Mouse (Mus musculus): ENCODE measurements around the gene Tmem198. TPM values are rescaled to one million over a fixed set of nuclear protein-coding genes. Genes with fewer than 3 reads are reported as not detected.

Tmem198 gene
- polyA plus RNA-seq, 1 experiment from 2014 or later: 0.79 TPM

DNA sequence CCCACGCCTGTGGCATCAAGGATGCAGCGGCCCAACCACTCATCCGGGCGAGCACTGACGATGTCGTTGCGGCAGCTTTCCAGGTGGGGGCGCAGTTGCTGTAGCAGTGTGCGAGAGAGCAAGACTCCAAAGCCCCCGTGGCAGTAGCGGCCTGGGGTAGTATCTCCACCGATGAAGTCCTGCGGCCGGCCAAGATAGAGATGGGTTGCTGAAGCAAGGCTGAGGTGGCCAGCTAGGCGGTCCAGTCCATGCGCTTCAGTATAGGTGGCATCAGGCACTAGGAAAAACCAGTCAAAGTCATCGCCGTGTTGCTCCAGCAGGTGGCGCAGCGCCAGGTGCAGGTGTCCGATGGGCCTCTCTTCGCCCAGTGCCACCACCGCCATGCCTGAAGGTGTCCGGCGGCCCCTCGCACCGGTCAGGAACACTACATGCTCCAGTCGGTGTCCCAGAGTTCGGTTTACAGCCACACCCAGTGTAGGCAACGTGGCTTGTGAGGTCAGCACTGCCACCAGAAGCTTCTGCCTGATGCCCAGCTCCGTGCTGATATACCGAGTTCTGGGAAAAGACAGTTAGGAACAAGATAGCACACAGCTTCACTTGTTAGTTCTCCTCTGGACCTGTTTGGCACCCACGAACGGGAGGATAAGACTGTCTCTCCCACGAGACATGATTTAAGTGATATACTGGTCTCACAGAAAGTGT, 1.9 kb upstream of the Tmem198 start:
- no peak overlapping the region for H3K9ac ChIP-seq
- H3K9me3 ChIP-seq: no peaks in the 10 kb centered on the region
- no peak overlapping the region for H3K27ac ChIP-seq
- peak overlapping the region; percentile 81 for H3K4me2 ChIP-seq
- peaks cover 44% of the 10 kb centered on the region for H3K4me1 ChIP-seq
- WGBS: 14% methylated on average over 35 of the region's 35 CpGs
- peak overlapping the region; percentile 86 for H3K4me3 ChIP-seq
- no peak for ATAC-seq (ENCODE audit: insufficient number of reproducible peaks, low FRiP score, low TSS enrichment, low read depth)
- peaks cover 40% of the 10 kb centered on the region for H3K36me3 ChIP-seq
- peaks cover 30% of the 10 kb centered on the region for H3K27me3 ChIP-seq

DNA sequence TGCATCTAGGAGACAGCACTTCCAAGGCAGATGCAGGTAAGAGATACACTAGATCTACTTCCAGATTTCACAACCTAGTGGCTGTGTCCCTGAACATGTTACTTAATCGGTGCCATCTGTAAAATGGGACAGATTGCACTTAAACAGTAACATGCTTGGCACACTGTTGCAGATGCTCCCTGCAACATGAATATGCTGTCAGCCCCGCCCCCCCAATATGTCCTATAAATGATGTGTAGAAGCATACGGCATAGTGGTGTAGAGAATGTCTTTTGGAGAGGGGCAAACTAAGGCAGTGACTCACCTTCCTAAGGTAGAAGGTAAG, 1.4 kb upstream of the Tmem198 start:
- Histone ChIP-seq H3K27ac (no peak overlapping the region), H3K36me3 (peaks cover 35% of the 10 kb centered on the region), H3K4me1 (peaks cover 44% of the 10 kb centered on the region), H3K4me2 (peak overlapping the region; percentile 81), H3K27me3 (peaks cover 34% of the 10 kb centered on the region), H3K9me3 (no peaks in the 10 kb centered on the region), H3K9ac (no peak overlapping the region), H3K4me3 (peak overlapping the region; percentile 86)
- no peak for ATAC-seq (ENCODE audit: insufficient number of reproducible peaks, low FRiP score, low TSS enrichment, low read depth)
- 37% methylated on average over 3 of the region's 3 CpGs for WGBS

DNA sequence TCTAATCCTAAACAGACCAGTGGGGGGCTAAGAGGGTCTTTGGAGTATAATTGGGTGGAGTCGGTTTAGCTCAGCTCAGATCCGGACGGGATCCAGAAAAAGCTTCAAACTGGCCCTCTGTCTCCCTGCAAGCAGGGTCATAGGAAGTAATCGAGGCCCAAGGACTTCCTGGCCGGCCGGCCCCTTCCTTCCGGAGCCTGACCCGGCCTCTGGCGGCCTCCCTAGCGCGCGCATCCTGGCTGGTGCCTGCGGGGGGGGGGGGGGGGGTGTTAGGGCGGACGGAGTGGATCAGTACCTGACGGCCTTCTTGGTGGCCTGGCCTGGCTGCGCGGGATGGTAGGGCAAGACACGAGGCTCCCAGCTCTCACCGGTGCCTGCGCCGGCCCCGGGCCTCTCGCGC, 835 bp upstream of the Tmem198 start:
- H3K27me3 ChIP-seq: peaks cover 39% of the 10 kb centered on the region
- no peak; the same call in 1 of the 2 replicates for ATAC-seq (ENCODE audit: insufficient number of reproducible peaks, low FRiP score, low TSS enrichment, low read depth)
- H3K4me3 ChIP-seq: peak overlapping the region; percentile 86
- peak overlapping the region; percentile 60 for H3K9ac ChIP-seq
- peak overlapping the region; percentile 83 for H3K27ac ChIP-seq
- H3K4me2 ChIP-seq: peak overlapping the region; percentile 81
- H3K9me3 ChIP-seq: no peaks in the 10 kb centered on the region
- WGBS: 0% methylated on average over 23 of the region's 25 CpGs
- peaks cover 29% of the 10 kb centered on the region for H3K36me3 ChIP-seq
- H3K4me1 ChIP-seq: peaks cover 42% of the 10 kb centered on the region

DNA sequence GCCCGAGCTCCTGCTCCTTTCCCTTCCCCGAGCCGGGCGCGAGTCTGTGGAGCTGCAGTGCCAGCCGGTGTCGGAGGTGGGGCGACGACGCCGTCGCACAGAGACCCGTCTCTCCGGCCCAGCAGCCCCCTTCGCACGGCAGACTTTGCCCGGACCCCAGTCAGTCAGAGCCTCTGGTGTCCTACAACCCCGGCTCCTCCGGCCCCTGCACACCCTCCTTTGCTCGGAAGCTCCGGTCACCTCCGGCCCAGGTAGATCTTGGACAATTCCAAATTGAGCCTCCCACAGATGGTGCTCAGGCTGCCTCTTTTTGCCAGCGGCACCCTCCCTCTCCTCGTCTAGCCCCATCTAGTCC, 280 bp downstream of the Tmem198 start:
- WGBS: 1% methylated on average over 19 of the region's 24 CpGs
- Histone ChIP-seq H3K36me3 (peaks cover 22% of the 10 kb centered on the region), H3K9ac (no peak overlapping the region), H3K27me3 (peaks cover 50% of the 10 kb centered on the region), H3K9me3 (no peaks in the 10 kb centered on the region), H3K4me2 (peak overlapping the region; percentile 81), H3K4me1 (peaks cover 31% of the 10 kb centered on the region), H3K4me3 (peak overlapping the region; percentile 86), H3K27ac (no peak overlapping the region)
- ATAC-seq (ENCODE audit: insufficient number of reproducible peaks, low FRiP score, low TSS enrichment, low read depth): no peak

DNA sequence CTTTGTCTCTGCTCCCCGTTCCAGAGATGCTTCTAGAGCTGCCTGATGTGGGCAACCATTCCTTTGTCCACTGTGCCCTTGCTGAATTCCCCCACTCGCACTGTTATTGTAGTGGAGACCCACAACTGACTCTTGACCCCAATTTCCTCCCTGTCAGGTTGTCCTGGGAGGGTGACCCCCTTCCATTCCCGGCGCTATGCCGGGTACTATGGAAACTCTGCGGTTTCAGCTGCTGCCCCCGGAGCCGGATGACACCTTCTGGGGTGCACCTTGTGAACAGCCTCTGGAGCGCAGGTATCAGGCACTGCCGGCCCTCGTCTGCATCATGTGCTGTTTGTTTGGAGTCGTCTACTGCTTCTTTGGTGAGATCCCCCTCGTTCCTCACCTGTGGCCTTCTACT, 704 bp downstream of the Tmem198 start:
- 17% methylated on average over 13 of the region's 13 CpGs for WGBS
- Histone ChIP-seq H3K9ac (no peak overlapping the region), H3K9me3 (no peaks in the 10 kb centered on the region), H3K4me3 (peak overlapping the region; percentile 86), H3K27me3 (peaks cover 55% of the 10 kb centered on the region), H3K4me1 (peaks cover 27% of the 10 kb centered on the region), H3K27ac (no peak overlapping the region), H3K4me2 (peak overlapping the region; percentile 81), H3K36me3 (peaks cover 18% of the 10 kb centered on the region)
- ATAC-seq (ENCODE audit: insufficient number of reproducible peaks, low FRiP score, low TSS enrichment, low read depth): no peak

DNA sequence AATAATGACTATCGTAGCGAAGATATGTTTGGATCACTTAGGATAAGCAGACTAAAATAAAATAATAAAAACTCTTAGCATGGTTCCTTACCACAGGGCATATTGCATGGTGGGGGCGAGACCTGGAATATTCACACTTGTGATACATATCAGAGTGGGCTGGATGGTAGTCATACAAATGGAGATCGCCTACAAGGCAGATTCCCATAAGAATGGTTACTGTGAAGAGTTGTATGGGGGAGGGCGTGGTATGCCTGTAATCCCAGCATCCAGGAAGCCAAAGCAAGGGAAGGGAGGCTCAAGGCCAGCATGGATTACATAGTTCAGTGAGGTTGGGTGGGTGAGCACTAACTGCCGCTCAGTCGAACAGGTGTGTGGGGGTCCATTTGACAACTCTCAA, 1.4 kb downstream of the Tmem198 start:
- H3K36me3 ChIP-seq: peaks cover 14% of the 10 kb centered on the region
- H3K9ac ChIP-seq: no peak overlapping the region
- H3K4me3 ChIP-seq: no peak overlapping the region
- H3K27me3 ChIP-seq: peaks cover 62% of the 10 kb centered on the region
- no peaks in the 10 kb centered on the region for H3K9me3 ChIP-seq
- no peak for ATAC-seq (ENCODE audit: insufficient number of reproducible peaks, low FRiP score, low TSS enrichment, low read depth)
- no peak overlapping the region for H3K27ac ChIP-seq
- peaks cover 27% of the 10 kb centered on the region for H3K4me1 ChIP-seq
- 80% methylated on average over 7 of the region's 7 CpGs for WGBS
- no peak overlapping the region for H3K4me2 ChIP-seq

DNA sequence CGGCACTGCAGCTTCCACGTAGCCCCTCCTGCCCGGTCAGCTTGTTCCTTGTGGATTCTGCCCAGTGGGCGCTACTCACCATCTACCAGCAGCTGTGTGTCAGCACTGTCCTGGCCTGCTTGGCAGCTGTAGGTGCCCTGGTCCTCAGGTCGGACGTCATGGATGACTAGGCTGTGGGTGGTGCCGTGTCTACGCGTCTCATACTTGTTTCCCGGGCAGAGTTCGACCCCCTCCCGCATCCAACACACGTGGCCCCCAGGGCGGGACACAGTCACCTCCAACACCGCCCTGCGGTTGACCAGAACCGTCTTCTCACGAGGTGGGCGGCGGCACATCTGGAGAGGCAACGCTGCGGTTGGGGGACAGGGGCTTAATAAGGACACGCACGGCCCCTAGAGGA, 7.2 kb downstream of the Tmem198 start:
- H3K4me2 ChIP-seq: peak overlapping the region; percentile 89
- no peak overlapping the region for H3K27ac ChIP-seq
- H3K9ac ChIP-seq: no peak overlapping the region

DNA sequence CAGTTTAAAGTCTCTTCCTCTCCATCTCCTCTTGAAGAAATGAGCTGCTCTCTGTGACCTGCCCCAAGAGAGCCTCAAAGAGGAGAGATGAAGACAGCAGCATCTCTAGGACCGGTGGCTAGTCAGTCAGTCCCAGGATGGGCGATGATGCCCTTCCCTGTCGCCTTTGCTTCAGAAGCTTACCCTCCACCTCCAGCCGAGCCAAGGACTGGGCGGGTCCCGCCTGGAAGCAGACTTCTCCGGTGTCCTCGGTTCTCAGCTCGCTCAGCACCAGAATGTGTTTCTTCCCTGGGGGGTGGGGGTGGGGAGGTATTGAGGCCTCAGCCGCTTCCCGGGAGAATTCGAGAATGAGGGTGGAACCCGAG, 7.7 kb downstream of the Tmem198 start:
- H3K9ac ChIP-seq: 0 out of 2 replicates have a peak overlapping the region, but pooled peaks have one; percentile 23
- H3K4me1 ChIP-seq: peaks cover 24% of the 10 kb centered on the region
- peak overlapping the region; percentile 89 for H3K4me2 ChIP-seq
- peaks cover 75% of the 10 kb centered on the region for H3K27me3 ChIP-seq
- no peak for ATAC-seq (ENCODE audit: insufficient number of reproducible peaks, low FRiP score, low TSS enrichment, low read depth)
- peak overlapping the region; percentile 53 for H3K4me3 ChIP-seq
- H3K36me3 ChIP-seq: peaks cover 42% of the 10 kb centered on the region
- H3K27ac ChIP-seq: no peak overlapping the region
- 2% methylated on average over 13 of the region's 13 CpGs for WGBS
- no peaks in the 10 kb centered on the region for H3K9me3 ChIP-seq

More for the DNA sequence above, 7.2 kb downstream of the Tmem198 start:
- no peak for ATAC-seq (ENCODE audit: insufficient number of reproducible peaks, low FRiP score, low TSS enrichment, low read depth)
- peaks cover 24% of the 10 kb centered on the region for H3K4me1 ChIP-seq
- H3K36me3 ChIP-seq: peaks cover 37% of the 10 kb centered on the region
- H3K27me3 ChIP-seq: peaks cover 78% of the 10 kb centered on the region
- H3K9me3 ChIP-seq: no peaks in the 10 kb centered on the region
- 6% methylated on average over 24 of the region's 24 CpGs for WGBS
- no peak overlapping the region for H3K4me3 ChIP-seq

DNA sequence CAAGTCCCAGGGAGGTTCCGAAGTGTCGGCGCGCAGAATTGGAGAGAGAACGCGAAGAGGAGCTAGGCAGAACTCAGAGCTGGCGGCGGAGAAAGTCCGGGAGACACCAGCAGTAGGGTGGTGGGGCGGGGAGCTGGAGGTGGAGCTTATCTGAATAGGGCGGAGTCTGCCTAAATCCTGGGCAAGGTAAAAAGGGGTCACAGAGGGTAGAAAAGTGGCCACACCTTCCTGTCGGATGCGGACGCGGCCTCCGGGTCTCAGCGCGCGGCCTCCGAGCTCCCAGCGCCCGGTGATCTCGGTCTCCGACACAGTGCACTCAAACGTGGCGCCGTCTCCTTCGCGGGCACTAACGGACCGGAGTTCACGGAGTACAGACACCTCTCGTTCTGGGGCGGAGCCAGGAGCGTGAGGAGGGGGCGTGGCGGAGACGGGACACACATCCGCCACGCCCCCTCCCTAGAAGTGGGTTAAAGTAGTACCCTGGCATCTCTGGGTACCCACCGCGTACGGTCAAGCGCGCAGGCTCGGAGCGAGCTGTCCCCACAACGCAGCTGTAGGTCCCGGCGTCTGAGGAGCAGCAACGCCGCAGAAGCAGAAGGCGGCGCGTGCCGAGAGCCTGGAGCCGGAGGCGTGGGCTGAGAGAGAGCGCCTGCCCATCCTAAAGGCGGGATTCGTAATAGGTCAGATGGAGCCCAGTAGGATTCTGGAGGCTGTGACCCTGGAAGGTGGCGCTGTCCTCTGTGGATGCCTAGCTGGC, 8.3 kb downstream of the Tmem198 start:
- no peak; the same call in 1 of the 2 replicates for ATAC-seq (ENCODE audit: insufficient number of reproducible peaks, low FRiP score, low TSS enrichment, low read depth)
- Histone ChIP-seq H3K36me3 (peaks cover 47% of the 10 kb centered on the region), H3K27me3 (peaks cover 70% of the 10 kb centered on the region), H3K27ac (no peak overlapping the region), H3K9me3 (no peaks in the 10 kb centered on the region), H3K9ac (0 out of 2 replicates have a peak overlapping the region, but pooled peaks have one; percentile 23), H3K4me2 (peak overlapping the region; percentile 89), H3K4me3 (peak overlapping the region; percentile 53), H3K4me1 (peaks cover 24% of the 10 kb centered on the region)
- under 1% methylated on average over 62 of the region's 62 CpGs for WGBS

DNA sequence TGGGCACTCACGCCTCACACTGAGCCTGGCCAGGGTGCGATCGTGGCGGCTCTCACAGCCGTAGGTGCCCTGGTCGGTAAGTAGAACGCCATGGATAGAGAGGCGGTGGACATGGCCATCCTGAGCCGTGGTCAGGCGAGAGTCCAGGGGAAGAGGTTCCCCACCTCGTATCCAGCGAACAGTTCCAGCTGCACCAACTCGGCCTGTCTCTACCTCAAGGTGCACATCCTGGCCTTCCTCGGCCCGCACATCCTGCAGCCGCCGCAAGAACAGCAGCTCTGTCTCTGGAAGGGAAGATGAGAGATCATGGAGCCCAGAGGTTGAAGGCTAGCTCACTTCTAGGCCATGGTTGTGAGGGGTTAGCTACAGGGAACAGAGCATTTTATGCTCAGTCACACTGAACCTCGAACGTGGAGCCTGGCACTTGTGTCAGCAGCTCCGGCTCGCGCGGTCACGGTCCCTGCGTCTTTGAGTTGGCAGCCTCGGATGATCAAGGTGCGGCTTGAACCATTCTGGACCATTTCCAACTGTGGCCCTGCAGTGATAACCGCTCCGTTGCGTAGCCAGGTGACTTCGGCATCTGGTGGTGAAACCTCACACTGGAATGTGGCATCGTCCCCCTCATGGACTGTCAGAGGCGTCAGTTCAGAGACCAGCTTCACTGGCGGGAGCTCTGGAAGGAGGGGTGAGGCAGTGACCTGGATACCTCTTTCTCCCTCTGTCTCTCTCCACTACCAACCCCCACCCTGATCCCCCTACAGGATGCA, 11.6 kb downstream of the Tmem198 start:
- no peaks in the 10 kb centered on the region for H3K9me3 ChIP-seq
- WGBS: 83% methylated on average over 34 of the region's 34 CpGs
- no peak overlapping the region for H3K9ac ChIP-seq
- H3K36me3 ChIP-seq: peaks cover 65% of the 10 kb centered on the region
- H3K4me2 ChIP-seq: no peak overlapping the region
- H3K4me1 ChIP-seq: peaks cover 34% of the 10 kb centered on the region
- H3K27me3 ChIP-seq: peaks cover 36% of the 10 kb centered on the region
- ATAC-seq (ENCODE audit: insufficient number of reproducible peaks, low FRiP score, low TSS enrichment, low read depth): no peak
- no peak overlapping the region for H3K4me3 ChIP-seq
- H3K27ac ChIP-seq: no peak overlapping the region

DNA sequence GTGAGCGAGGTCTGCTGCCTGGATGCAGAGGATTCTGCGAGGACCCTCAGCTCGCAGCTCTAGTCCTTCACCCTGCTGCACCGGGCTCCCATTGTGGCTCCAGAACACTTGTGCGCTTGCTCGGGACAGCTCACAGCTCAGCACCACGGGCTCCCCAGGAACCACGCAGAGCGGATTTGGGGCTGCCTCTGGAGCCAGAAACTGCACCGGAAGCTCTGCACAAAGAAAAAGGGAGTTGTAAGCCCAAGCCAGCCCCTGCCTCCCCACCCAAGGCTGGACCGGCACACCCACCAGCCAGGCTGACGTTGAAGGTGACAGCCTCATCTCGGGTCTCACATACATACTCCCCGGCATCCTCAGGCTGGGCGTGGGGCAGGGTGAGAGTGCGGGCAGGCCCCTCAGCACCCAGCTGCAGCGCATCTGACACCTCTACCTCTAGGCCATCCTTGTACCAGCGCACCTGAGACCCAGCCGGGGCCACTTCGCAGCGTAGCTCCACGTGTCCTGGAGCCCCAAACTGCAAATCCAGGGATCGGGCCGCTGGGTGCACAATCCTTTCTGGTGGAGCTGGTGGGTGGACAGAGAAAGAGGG, 13.3 kb downstream of the Tmem198 start:
- H3K27ac ChIP-seq: no peak overlapping the region
- WGBS: 53% methylated on average over 24 of the region's 24 CpGs
- peaks cover 23% of the 10 kb centered on the region for H3K4me1 ChIP-seq
- H3K9me3 ChIP-seq: no peaks in the 10 kb centered on the region
- no peak for ATAC-seq (ENCODE audit: insufficient number of reproducible peaks, low FRiP score, low TSS enrichment, low read depth)
- no peak overlapping the region for H3K9ac ChIP-seq
- no peak overlapping the region for H3K4me3 ChIP-seq
- H3K27me3 ChIP-seq: peaks cover 19% of the 10 kb centered on the region
- no peak overlapping the region for H3K4me2 ChIP-seq
- peaks cover 82% of the 10 kb centered on the region for H3K36me3 ChIP-seq
